1 mouse cellular context compared by ENCODE assay signal in the genomic region with DNA sequence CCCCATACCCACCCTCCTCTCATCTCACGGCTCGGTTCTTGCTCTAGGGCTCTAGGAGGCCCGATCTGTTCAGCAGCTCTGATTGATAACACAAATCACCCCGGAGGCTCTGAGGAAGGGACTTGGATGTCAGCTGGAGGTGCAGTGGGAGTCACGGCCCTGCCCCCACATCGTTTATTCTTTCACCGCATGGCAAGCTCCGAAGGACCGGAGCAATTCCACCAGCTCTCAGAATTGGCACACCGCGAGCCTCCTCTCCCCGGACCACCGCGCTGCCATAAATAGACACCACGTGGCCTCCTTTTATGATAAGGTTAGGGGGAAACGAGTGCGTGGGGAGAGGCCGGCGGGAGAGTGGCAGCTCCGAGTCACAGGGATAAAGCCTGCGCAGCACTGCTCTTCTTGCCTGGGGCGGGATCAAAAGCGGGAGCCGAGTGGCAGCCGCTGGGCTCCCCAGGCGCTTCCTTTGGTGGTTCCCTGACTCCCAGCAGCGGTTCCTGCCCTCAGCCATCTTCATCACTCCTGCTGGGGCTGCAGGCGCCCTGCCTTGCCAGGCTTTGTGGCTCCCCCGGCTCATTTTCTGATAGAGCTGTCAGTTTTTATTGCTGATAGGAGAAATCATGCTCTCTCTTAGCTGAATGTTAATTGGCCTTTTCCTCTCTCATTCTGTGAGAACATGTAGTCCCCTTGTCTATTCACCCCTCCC.
TF ChIP-seq lines count a peak whose summit lies in the region.

No protein-coding gene starts in this region.

TF ChIP-seq in MEL, 35 proteins besides CTCF, POLR2A, EP300 and RAD21 (continued from another document):
- TF ChIP-seq USF2 (IDR thresholded peaks at IDR 0.05; ENCODE audit: borderline replicate concordance in 1 of 2, insufficient read depth in 1 of 2, low read depth in 1 of 2, low read length in 2 of 2) (no peak), ZKSCAN1 (IDR thresholded peaks at IDR 0.05; ENCODE audit: low read depth, low read length) (no peak), POLR2AphosphoS2 (IDR thresholded peaks at IDR 0.05; ENCODE audit: low read length) (no peak), POLR2AphosphoS5 (IDR thresholded peaks at IDR 0.05; ENCODE audit: borderline replicate concordance, low read depth, low read length) (no peak), MXI1 (IDR thresholded peaks at IDR 0.05; ENCODE audit: low read depth, low read length) (peak; percentile 31; the same call in 1 of the 2 replicates), HCFC1 (IDR thresholded peaks at IDR 0.05; ENCODE audit: low read depth, low read length) (no peak), TAL1 (IDR thresholded peaks at IDR 0.05; ENCODE audit: low read length) (no peak), NRF1 (IDR thresholded peaks at IDR 0.05; ENCODE audit: insufficient read depth, low read depth, low read length, poor library complexity, severe bottlenecking) (0 out of 2 replicates have a peak, but pooled peaks have one; percentile 13), MYC (IDR thresholded peaks at IDR 0.05; ENCODE audit: low read depth, low read length) (no peak), ZC3H11A (IDR thresholded peaks at IDR 0.05; ENCODE audit: low read depth, low read length) (no peak), ETS1 (IDR thresholded peaks at IDR 0.05; ENCODE audit: low read depth, low read length) (0 out of 2 replicates have a peak, but pooled peaks have one; percentile 7), RCOR1 (IDR thresholded peaks at IDR 0.05; ENCODE audit: low read depth, low read length) (no peak), CHD2 (IDR thresholded peaks at IDR 0.05; ENCODE audit: low read length) (no peak), MAZ (IDR thresholded peaks at IDR 0.05; ENCODE audit: low read depth, low read length) (no peak), TCF12 (IDR thresholded peaks at IDR 0.05; ENCODE audit: low read depth, low read length) (no peak), ZNF384 (IDR thresholded peaks at IDR 0.05; ENCODE audit: low read depth, low read length) (no peak), ELF1 (IDR thresholded peaks at IDR 0.05; ENCODE audit: low read depth, low read length) (no peak), TBP (IDR thresholded peaks at IDR 0.05; ENCODE audit: low read depth, low read length) (no peak), JUND (IDR thresholded peaks at IDR 0.05; ENCODE audit: low read depth, low read length) (no peak), CHD1 (IDR thresholded peaks at IDR 0.05; ENCODE audit: low read depth, low read length) (no peak), MYB (IDR thresholded peaks at IDR 0.05; ENCODE audit: low read depth, low read length) (no peak), MAX (IDR thresholded peaks at IDR 0.05; ENCODE audit: low read length) (peak; percentile 66), ZMIZ1 (IDR thresholded peaks at IDR 0.05; ENCODE audit: low read depth, low read length) (no peak), GATA1 (IDR thresholded peaks at IDR 0.05; ENCODE audit: low read depth, low read length) (no peak), NELFE (IDR thresholded peaks at IDR 0.05; ENCODE audit: low read depth, low read length) (no peak), MEF2A (IDR thresholded peaks at IDR 0.05; ENCODE audit: extremely low read depth, insufficient replicate concordance, low read depth, low read length, poor library complexity, severe bottlenecking) (peak; percentile 87), MAFK (IDR thresholded peaks at IDR 0.05; ENCODE audit: borderline replicate concordance, low read depth, low read length) (no peak), UBTF (IDR thresholded peaks at IDR 0.05; ENCODE audit: borderline replicate concordance, insufficient read depth, low read depth, low read length) (no peak), SMC3 (IDR thresholded peaks at IDR 0.05; ENCODE audit: low read depth, low read length) (no peak; the same call in 1 of the 2 replicates)
